Mouse (Mus musculus) midbrain, embryonic 15.5 days (tissue): Measurements from ENCODE around the gene Gm5737. TPM values are rescaled to one million over a fixed set of nuclear protein-coding genes. Genes with fewer than 3 reads are reported as not detected.

Experiments
- polyA plus RNA-seq: library from polyadenylated mRNA; unstranded; fragments of >200 nt; fragmentation: Nextera tagmentation; extraction: Ambion mirVana; gene quantifications from 2 replicates; pipeline ENCODE4 v1.2.1, GENCODE M21; 2015

Gm5737 gene
- polyA plus RNA-seq, 1 experiment from 2014 or later = 0.17 TPM

Other genes starting within 250 kb of the Gm5737 start
- 204 and 212 TPM in 2 replicates for gene Uqcrc2, start 177.2 kb upstream of the Gm5737 start, polyA plus RNA-seq
- gene Pdzd9, start 142.0 kb upstream of the Gm5737 start, polyA plus RNA-seq = 0.34 and 0.54 TPM in 2 replicates
- 12.3 and 14.9 TPM in 2 replicates for gene Mosmo, start 134.7 kb upstream of the Gm5737 start, polyA plus RNA-seq
- 1.8 and 2.1 TPM in 2 replicates for gene Vwa3a, start 73.0 kb upstream of the Gm5737 start, polyA plus RNA-seq
- gene Eef2k, start 30.5 kb downstream of the Gm5737 start, polyA plus RNA-seq = 33.6 and 40.1 TPM in 2 replicates
- gene Polr3e, start 105.4 kb downstream of the Gm5737 start, polyA plus RNA-seq = 25.5 and 28.1 TPM in 2 replicates
- 14.7 and 15.0 TPM in 2 replicates for gene Cdr2, start 169.9 kb downstream of the Gm5737 start, polyA plus RNA-seq
- gene Mfsd13b, start 170.1 kb downstream of the Gm5737 start, polyA plus RNA-seq = 0.18 and 0.49 TPM in 2 replicates
- gene Mettl9, start 222.1 kb downstream of the Gm5737 start, polyA plus RNA-seq = 184 and 186 TPM in 2 replicates